Mouse (Mus musculus) limb, embryonic 15.5 days (tissue): Measurements from ENCODE around the gene Btf3l4. TPM values are rescaled to one million over a fixed set of nuclear protein-coding genes. Genes with fewer than 3 reads are reported as not detected.

Source experiments
- ATAC-seq: fragments of 200-750 bp; cut with Nextera tagmentation; 2 replicates; pipeline ENCODE4 v1.8.0; 2017; ENCODE audit warnings: low read depth, moderate TSS enrichment; ENCODE audit not compliant: insufficient number of reproducible peaks, low FRiP score, low TSS enrichment
- H3K27ac ChIP-seq: fragments of 300-500 bp; sonication (generic); 2 replicates; pipeline ENCODE4 v1.5.1; 2015; ENCODE audit warnings: moderate library complexity, mild to moderate bottlenecking, inconsistent platforms
- H3K27me3 ChIP-seq: fragments of 300-500 bp; sonication (generic); 2 replicates; pipeline ENCODE4 v1.6.1; 2015; ENCODE audit warnings: inconsistent platforms
- H3K36me3 ChIP-seq: fragments of 300-500 bp; sonication (generic); 2 replicates; pipeline ENCODE4 v1.6.1; 2015; ENCODE audit warnings: inconsistent platforms
- H3K4me1 ChIP-seq: fragments of 300-500 bp; sonication (generic); 2 replicates; pipeline ENCODE4 v1.6.1; 2015; ENCODE audit warnings: inconsistent platforms
- H3K4me2 ChIP-seq: fragments of 300-500 bp; sonication (generic); 2 replicates; pipeline ENCODE4 v1.6.1; 2015; ENCODE audit warnings: mild to moderate bottlenecking, inconsistent platforms
- H3K4me3 ChIP-seq: fragments of 300-500 bp; sonication (generic); 2 replicates; pipeline ENCODE4 v1.5.1; 2015; ENCODE audit warnings: mild to moderate bottlenecking, inconsistent platforms
- H3K9ac ChIP-seq: fragments of 300-500 bp; sonication (generic); 2 replicates; pipeline ENCODE4 v1.6.1; 2015; ENCODE audit warnings: inconsistent platforms
- H3K9me3 ChIP-seq: fragments of 300-500 bp; sonication (generic); 2 replicates; pipeline ENCODE4 v1.6.1; 2016; ENCODE audit warnings: inconsistent platforms
- polyA plus RNA-seq: library from polyadenylated mRNA; unstranded; fragments of >200 nt; fragmentation: Nextera tagmentation; extraction: Ambion mirVana; gene quantifications from 2 replicates; pipeline ENCODE4 v1.2.1, GENCODE M21; 2015

Btf3l4 gene
- polyA plus RNA-seq, 1 experiment from 2014 or later = 140 TPM

- no peaks in the 10 kb centered on the region for H3K9me3 ChIP-seq
- no peak overlapping the region for H3K4me2 ChIP-seq
- ATAC-seq = no peak
- no peaks in the 10 kb centered on the region for H3K27me3 ChIP-seq
- no peaks in the 10 kb centered on the region for H3K4me1 ChIP-seq
- H3K36me3 ChIP-seq = no peaks in the 10 kb centered on the region
- H3K9ac ChIP-seq = no peak overlapping the region
- no peak overlapping the region for H3K4me3 ChIP-seq
- H3K27ac ChIP-seq = no peak overlapping the region
Measured at GRCm38 (mm10) chr4:108768527-108768926, 64.9 kb downstream of the Btf3l4 start.

Other genes starting within 250 kb of the Btf3l4 start
- 31.2 and 32.1 TPM in 2 replicates for gene Cc2d1b, start 213.7 kb downstream of the Btf3l4 start, polyA plus RNA-seq
- 1.4 and 2.1 TPM in 2 replicates for gene 3110021N24Rik, start 114.0 kb downstream of the Btf3l4 start, polyA plus RNA-seq
- gene Zfyve9, start 52.8 kb downstream of the Btf3l4 start, polyA plus RNA-seq = 5.0 and 6.3 TPM in 2 replicates
- 109 and 112 TPM in 2 replicates for gene Txndc12, start 987 bp upstream of the Btf3l4 start, polyA plus RNA-seq
- gene Kti12, start 14.2 kb upstream of the Btf3l4 start, polyA plus RNA-seq = 48.5 and 51.8 TPM in 2 replicates
- gene A730015C16Rik, start 15.0 kb upstream of the Btf3l4 start, polyA plus RNA-seq = 0.74 and 1.2 TPM in 2 replicates
- gene Rab3b, start 45.4 kb upstream of the Btf3l4 start, polyA plus RNA-seq = 10.5 and 12.3 TPM in 2 replicates
- gene Nrd1, start 167.0 kb upstream of the Btf3l4 start, polyA plus RNA-seq = 66.5 and 73.4 TPM in 2 replicates